Mouse (Mus musculus): Measurements from ENCODE around the gene Adam17.

DNA sequence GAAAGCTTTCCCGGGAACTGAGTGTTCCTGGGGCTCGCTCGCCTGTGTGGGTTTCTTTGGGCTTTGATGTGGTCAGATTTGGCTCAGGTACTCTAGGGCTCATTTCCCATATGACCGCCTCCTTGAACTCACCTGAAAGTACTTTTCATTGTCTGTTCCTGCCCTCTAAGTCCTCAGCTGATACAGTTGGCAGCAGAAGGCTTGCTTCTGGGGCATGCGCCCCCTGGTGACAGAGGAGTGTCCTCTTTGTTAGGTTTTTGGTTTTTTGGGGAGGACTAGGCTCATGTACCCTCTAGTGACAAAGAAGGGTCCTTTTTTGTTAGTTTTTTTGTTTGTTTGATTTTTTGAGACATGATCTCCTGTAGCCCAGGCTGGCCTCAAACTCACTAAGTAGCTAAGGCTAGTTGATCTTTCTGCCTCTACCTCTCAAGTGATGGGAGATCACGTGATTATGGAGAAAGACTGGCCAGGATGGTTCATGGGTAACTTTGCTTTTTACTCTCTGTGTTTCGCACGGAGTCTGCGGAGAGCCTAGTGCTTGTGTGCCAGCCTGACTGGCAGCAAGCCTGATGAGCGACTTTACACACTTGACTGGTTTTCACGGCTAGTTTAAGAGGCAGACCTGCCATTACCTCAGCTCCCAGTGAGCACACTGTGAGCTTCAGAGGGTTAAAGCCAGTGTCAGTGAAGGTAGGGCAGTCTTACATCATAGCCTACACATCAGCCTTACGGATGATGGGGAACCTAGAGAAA, 55.1 kb downstream of the Adam17 start:
- TF ChIP-seq CTCF (IDR thresholded peaks at IDR 0.05; ENCODE audit: low read depth) (peak; percentile 83), EP300 (optimal IDR thresholded peaks at IDR 0.05) (no peak)

Data from stomach, postnatal 0 days (tissue).